Mouse (Mus musculus) spleen, postnatal 4 days (tissue): Measurements from ENCODE around the gene Xrcc5.

Experiments used
- DNase-seq, 2 experiments: peaks; one replicate each; pipeline ENCODE4 v3.0.0; 2022; ENCODE audit warnings: low spot score in 2 of 2

Gene Xrcc5

DNA sequence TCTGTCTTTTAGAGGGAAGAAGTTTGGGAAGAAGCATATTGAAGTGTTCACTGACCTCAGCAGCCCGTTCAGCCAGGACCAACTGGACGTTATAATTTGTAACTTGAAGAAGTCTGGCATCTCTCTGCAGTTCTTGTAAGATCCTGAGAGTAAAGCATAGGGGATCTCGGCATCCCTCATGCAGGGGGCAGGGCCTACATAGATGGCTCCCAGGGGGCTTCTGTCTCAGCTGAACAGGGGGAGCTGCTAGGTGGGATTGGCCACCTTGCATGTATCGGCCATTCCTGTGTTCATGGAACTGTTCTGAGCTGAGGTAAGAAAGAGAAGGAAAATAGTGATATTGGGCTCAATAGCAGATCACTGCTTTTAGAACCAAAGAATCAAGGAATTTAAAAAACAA lies 8.2 kb downstream of the Xrcc5 start:
- no peak for DNase-seq

DNA sequence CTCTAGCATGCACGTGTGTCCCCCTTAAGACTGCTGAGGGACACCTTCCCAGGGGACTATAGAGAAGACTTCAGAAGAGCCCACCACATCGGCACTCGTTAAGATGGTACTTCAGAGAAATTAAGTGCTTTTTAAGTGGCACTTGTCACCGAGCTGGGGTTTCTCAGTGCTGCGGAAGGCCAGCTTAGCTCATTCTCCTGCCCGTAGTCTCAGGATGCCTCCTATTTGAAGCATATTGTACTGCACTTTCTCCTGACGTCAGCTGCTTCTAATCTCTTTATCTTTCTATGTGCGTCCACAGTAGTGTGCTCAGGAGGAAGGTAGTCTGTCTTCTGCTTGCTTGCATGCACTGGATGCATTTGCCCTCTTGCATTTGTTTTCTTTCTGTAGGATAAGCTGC lies 9.2 kb downstream of the Xrcc5 start:
- no peak for DNase-seq

DNA sequence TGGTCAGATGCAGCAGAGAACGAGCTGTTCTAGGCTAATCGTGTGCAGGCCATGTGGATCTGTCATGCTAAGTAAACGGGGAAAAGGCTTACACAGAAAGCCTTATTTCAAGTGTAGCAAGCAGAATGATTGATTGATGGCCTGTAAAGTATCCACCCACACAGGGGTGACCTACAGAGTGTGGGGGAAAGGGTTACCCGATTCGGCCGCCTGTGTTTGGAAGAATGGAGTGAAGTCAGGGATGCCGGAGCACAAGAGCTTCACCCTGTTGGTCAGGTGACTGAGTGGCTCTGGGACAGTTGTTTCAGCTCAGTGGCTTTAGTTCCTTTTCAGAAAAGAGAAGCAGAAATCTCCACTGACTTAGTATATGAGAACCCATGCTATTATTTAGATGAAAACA lies 9.7 kb downstream of the Xrcc5 start:
- no peak for DNase-seq

DNA sequence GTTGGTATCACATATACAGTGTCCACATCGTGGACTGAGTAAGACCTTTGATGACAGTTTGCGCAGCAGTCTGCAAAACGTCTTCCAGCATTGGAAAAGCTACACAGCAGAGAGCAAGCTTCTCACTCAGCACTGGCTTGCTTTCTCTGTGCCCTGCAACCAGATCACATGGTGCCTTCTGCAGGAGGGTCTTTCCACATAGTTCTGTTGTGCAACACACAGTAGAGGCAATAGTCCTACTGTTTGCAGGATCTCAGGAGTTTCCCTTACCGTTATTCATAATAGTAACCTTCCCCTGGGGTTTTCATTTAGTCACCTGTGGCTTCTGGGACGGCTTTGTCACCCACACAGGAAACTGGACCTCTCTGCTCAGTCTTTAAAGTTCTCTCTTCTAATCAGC lies 13.5 kb downstream of the Xrcc5 start:
- no peak for DNase-seq

DNA sequence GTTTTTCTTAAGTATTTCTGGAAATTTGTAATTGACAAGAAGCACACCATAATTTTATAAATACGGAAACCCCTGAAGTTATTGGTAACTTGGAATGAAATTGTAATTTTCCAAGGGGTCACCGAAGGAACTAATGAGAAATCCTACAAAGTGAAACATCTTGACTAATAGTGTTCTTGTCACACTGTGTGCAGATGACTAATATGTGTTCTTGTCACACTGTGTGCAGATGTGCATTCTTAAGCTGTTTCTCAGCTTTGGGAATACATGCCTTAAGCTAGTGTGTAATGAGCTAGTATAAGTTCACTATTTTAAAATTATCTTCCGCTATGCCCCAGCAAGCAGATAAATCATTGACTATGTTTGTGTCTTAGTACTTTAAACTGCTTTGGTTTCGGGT lies 16.0 kb downstream of the Xrcc5 start:
- DNase-seq: no peak

DNA sequence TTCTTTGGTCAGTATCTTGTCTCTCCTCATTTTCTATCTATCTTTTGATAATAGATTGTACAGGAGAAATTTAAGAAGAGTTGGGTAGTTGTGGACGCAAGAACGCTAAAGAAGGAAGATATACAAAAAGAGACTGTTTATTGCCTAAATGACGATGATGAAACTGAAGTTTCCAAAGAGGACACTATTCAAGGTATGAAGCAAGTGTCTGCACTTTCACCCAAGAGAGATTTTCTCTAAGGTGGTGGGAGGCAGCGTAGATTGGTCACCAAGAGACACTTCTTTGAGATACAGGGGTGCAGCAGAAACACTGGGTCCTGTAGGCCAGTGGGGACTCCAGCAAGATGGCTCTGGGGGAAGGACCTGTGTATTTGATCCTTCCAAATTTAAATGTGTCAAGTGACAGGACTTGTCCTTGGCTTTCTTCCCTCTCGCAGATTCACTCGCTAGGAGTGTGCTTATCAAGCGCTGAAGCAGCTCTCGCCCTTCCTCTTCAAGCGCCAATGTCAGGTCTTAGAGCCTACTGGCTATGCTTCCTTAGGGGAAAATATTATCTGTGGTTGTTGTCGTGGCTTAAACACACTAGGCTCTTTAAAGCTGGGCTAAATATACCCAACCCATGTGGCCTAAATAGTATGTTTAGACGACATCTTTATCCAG lies 19.1 kb downstream of the Xrcc5 start:
- DNase-seq: no peak

DNA sequence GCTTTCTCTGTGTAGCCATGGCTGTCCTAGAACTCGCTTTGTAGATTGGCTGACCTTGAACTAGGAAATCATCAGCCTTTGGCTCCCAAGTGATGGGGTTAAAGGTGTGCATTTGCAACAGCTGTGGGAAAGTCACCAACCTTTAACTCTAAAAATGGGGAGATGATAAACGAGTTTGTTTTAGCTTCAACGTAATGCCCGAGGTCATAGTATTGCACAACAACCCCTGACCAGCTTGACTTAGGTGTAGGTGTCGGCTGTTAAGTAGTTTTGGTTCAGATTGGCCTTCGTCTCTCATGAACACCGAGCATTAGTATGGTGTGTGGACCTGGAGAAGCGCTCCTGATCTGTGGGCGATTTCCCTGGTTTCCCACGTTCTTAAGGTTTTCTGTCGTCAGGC lies 27.6 kb downstream of the Xrcc5 start:
- no peak for DNase-seq

DNA sequence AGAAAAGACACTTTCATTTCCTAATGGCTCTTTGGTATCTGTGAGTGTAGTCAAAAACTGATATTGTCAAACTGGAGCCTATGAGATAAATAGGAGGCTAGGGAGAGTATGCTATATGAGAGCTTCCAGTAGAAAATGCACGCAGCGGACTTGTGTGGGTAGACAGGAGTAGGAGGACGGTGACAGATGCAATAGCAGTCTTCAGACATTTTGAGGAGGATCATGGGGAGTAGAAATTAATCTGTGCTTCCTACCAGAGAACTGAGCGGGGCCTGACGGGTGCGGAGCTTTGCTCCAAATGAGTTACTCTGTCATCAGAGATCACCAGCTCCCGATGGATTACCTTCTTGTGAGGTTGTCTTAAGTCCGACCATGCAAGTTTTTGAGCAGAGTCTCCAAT lies 29.6 kb downstream of the Xrcc5 start:
- no peak for DNase-seq

DNA sequence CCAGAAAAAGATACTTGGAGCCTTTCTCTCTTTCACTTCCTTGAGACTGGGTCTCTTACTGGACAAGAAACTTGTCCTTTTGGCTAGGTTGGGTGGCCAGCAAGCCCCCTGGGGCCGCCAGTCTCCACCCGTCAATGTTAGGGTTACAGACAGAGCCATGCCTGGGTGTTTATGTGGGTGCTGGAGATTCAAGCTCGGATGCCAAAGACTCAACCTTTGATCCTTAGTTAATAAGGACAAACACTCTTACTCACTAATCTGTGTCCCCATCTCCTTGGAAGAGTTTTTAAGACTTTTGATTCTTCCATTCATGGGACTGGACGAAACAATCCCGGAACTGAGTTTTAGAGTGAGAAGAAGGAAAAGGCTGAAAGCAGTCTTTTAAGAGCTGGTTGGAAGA lies 31.1 kb downstream of the Xrcc5 start:
- no peak for DNase-seq

DNA sequence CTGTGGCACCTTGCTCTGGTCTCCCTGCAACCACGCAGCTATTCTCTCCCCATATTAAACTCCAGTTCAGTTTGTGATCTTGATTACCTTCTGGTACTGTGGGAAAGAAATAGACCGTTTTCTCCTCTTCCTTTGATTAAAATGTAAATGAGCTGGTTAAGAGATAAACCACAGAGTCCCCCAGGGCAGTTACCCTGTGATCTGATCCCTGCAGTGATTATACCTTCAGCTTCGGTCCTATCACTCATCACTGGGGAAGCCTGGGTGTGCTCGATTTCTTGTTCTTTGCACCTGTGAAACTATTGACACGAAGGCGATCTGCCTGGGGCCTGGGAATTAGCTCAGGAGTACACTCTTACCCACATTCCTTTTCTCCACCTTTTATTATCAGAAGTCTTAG lies 40.7 kb downstream of the Xrcc5 start:
- DNase-seq: no peak

DNA sequence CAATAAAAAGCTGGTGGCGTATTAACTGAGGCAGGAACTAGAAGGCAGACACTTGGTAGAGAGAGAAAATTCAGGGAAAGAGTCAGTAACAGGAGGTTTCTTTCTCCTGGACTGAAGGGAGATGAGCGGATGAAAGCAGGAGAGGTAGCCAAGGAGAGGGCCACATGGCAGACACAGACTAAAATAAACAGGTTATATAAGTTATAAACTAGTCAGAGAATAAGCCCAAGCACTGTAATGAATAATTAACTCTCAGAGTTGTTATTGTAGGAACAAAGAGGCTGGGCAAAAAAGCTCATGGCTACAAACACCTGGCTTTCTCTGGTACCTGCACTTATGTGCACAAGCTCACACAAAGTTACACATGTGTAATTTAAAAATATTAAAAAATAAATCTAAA lies 47.6 kb downstream of the Xrcc5 start:
- no peak for DNase-seq

DNA sequence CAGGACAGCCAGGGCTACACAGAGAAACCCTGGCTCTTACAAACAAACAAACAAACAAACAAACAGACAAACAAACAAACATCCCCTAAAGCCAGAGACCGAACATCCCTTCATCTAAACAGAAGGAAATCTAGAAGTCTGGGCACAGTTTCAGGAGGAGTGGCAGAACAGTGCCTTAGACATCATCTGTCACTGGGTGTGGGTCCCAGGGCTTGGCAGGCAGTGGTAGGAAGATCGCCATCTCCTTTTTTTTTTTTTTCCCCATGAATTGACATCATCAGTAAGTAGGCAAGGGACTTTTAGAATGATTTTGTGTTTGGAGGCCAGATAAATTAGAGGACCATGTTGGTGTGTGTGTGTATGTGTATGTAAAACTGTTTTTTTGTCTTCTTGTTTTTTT lies 51.0 kb downstream of the Xrcc5 start:
- no peak for DNase-seq

DNA sequence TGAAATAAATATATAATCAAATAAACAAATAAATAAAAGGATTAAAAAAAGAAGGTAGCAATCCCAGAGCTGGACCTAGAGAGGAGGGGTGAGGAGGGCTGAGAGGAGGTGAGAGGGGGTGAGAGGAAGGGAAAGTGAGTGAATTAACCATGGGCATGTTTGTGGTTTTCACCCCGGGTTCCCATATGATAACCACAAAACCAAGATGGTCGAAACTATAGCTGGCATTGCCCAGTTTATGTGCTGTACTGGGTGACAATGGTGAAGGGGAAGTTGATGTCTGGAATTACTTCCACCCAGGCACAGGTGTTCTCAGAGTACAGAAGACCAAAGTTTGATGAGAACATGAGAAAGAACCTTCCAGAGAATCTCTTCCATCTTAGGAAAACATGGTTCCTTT lies 52.2 kb downstream of the Xrcc5 start:
- DNase-seq: no peak

DNA sequence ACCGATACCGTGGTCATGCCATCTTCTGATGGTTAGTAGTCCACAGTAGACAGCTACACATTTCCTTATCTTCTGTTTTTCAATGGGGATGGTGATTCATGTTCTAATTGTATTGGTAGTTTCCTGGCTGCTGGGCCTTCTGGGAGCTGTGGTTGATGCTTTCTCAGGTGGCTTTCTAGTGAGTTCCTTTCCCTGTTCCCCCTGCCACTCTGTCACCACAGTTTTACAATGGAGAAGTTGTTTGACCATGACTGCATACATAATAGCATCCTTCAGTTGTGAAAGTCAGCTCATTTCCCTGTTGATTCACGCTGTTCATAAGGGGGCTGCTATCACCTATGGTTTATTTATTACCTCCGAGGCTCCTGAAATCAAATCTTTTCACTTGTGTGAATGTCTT lies 53.6 kb downstream of the Xrcc5 start:
- DNase-seq: no peak

DNA sequence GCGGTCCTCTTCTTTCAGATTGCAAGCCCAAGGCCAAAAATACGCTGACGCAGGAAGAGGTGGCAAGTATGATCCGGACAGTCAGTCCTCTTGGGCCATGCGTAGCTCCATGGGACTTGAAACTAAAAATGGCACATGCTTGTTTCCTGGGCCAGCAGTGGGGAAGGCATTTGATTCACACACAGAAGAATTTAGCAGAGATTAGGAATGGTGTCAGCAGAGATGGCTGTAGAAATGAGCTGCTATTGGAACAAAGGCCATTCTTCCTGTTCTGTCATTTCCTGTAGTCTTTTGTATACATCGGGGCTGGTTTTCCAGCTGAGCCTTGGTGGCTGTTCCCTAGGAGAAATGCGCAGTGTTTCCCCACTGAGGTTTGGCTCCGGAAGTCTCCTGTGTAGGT lies 57.4 kb downstream of the Xrcc5 start:
- DNase-seq: no peak

DNA sequence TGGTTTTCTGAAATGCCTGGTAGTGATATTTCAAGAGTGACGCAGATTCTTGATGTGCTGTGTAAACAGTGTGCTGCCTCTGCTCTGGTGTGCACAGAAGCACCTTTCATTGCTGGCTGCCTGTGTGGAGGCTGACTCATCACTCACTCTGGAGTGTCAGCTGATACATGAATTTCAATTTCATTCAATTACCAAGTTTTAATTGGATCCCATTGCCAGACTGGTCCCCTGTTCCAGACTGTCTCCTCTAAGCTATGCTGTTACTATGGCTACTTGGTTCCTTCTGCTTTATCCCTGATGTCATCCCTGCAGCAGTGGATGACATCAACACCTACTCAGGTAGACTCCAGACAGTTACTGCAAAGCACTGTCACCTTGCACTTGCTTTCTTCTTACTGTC lies 65.3 kb downstream of the Xrcc5 start:
- no peak for DNase-seq

DNA sequence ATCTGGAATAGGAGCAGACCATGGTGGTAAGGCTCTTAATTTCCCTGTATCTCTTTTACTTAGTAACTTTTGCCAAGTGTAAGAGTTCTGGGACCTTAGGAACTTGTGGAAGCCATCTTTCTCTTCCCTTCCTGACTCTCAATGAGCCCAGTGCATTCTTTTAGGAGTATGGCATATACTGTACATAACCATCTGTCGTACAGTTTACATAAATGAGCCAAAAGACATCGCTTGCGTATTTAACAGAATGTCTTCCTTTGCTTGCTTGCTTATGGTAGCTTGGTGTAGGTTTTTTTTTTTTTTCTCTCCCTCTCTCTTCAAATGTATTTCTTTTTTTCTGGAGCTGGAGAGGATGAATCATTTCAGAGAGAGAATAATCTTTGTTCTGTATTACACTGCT lies 65.7 kb downstream of the Xrcc5 start:
- DNase-seq: no peak

DNA sequence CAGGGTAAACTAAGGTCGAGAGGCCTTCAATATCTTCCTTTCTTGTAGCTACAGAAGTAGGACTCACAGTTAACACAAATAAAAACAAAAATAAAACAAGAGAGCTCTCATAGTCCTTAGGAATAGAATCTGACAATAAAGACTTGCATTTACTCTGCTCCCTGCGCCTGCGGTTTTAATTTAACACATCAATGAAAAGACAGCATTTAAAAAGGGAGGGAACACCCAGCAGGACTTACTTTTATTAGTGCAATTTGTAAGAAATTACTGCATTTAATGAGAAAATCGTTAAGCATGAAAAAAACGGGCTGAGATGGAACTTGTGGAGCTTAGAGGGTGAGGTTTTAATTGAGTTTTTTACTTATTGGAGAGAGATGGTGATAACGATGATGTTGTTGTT lies 66.4 kb downstream of the Xrcc5 start:
- no peak for DNase-seq

DNA sequence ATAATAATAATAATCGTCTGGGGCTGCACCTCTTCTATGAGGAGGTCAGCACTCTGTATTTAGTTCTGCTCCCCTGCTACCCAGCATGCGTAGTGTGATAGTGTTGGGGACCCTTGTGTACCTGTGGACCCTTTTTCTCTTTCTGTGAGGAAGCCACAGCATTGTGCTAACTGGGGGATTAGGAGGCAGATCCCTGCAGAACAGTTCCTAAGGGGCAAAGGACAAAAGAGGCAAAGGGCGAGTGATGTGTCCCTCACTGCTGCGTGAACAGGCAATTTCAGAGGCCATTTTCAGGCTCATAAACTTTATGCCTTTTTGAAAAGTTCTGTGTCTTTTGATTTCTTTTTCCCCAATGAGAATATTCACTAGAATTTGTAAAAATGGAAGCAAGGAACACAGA lies 66.8 kb downstream of the Xrcc5 start:
- no peak for DNase-seq

DNA sequence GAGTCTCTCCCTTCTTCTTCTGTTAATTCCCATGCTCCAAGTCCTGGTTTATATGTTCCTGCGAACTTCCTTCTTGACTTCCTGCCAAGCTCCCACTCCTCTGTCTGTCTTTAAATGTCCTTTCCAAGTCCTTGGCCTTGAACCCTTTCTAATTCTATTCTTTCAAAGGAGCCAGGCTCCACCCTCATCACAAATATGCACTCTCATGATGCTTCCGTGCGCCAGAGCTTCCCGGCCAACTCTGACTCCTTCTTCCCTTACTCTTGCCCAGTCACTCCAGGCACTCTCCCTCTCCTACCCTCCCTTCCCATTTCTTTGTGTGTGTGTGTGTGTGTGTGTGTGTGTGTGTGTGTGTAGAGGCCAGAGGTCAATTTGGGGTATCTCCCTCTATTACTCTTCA lies 70.9 kb downstream of the Xrcc5 start:
- DNase-seq: no peak

DNA sequence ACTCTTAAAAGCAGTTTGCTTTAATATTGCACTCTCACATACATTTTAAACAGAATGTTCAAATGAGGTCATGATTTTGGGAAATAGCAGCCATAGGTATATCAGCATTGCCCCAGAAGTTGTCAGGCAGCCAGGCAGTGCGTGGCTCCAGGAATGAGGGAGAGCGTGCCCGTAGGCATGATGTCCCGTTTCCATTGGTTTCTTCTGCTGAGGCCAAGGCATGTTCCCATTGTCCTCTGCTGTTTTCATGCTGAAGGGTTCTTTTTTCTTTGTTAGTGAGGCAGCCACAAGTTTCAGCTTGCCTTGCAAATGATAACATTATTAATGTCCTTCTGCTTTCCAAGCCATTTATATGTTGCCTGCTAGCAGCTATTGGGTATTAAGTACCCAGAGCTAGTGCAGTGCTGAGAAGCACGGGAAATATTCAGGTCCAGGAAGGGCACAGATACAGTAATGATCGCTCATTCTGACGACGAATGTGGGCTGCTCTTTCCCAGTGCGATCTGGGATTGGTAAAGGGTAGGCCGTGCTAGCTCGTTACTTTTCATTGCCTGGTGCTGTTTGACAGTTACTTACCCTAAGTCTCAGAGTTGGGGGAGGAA lies 72.6 kb downstream of the Xrcc5 start:
- DNase-seq: no peak

DNA sequence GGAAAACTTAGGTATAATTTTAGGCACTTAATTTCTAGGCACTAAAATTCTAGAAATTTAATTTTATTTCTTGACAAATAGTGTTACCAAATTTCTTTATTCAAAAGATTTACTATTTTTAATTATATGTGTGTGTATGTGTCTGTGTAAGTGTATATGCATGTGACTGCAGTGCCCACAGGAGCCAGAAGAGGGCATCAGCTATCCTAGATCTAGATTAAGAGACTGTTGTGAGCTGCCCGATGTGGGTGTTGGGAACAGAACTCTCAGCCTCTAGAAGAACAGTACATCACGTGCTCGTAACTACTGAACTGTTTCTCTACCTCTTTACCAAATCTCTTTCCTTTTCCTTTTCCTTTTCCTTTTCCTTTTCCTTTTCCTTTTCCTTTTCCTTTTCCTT lies 73.3 kb downstream of the Xrcc5 start:
- no peak for DNase-seq

DNA sequence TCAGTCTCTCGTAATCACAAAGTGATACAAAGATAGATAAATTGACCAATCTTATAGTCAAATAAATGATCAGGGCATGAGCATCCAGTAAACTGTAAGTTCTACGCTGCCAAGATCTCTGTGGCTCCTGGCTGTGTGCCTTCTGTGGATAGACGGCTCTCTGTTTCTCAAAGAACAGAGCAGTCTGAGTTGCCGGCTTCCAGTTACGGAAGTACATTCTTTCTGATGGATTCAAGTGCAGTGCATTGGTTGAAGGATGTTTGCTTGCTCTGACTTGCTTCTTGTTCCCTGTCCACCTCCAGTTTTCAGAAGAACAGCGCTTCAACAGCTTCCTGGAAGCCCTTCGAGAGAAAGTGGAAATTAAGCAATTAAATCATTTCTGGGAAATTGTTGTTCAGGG lies 75.8 kb downstream of the Xrcc5 start:
- DNase-seq: no peak

DNA sequence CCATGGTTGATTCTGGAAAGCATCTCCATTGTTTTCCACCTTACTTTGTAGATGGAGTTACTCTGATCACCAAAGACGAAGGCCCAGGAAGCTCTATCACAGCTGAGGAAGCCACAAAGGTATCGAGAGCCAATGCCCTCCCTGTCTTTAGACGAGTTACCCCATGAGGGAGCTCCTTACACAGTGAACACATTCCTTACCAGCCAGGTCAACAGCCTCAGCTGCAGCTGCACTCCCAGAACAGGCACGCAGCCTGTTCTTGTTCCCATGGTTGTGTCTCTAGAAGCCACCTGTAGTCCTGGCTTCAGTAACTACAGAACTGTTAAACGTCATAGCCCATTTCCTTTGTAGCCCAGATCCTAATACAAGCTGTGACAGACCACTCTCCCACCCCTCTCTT lies 76.4 kb downstream of the Xrcc5 start:
- no peak for DNase-seq
